Mouse (Mus musculus): Measurements from ENCODE around the gene Rap1b. TPM values are rescaled to one million over a fixed set of nuclear protein-coding genes. Genes with fewer than 3 reads are reported as not detected.

Gene Rap1b
- polyA plus RNA-seq, 1 experiment, result 178 TPM

DNA sequence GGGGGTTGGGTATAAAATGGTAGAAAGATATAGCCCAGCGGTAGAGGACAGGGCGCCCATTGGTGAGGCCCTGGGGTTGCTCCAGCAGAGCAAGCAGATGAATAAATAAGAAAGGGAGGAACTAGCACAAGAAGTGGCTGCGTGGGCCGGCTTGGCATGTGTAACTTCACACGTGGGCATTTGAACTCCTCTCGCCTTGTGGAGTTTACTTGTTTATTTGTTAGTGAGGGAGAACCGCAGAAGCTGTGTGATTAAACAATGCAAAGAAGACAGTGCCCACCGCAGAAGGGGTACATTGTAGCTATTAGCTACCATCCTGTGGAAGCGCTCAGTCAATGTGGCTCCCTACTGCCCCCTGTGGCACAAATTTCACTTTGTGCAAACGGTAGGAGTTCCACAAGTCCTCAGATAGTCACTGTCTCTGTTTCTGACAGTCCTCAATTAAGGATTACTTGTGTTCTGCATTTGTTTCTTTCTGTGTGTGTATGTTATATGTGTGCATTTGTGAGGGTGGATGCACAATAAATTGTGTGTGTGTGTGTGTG is 6.9 kb upstream of the Rap1b start:
- TF ChIP-seq POLR2A (IDR thresholded peaks at IDR 0.05; ENCODE audit: borderline replicate concordance, control insufficient read depth, low read depth, low read length), result no peak
- TF ChIP-seq CTCF (IDR thresholded peaks at IDR 0.05; ENCODE audit: control insufficient read depth, insufficient read depth, low read length), result 0 out of 2 replicates have a peak, but pooled peaks have one; percentile 19
- no peak overlapping the region for H3K4me3 ChIP-seq (replicated peaks; ENCODE audit: control insufficient read depth, low read depth, low read length)
- H3K27ac ChIP-seq (ENCODE audit: control insufficient read depth, insufficient read depth, low read depth, low read length, poor library complexity), result no peak overlapping the region
- no peaks in the 10 kb centered on the region; the same call in 1 of the 2 replicates for H3K4me1 ChIP-seq (ENCODE audit: control insufficient read depth, insufficient read depth, low read length)
- WGBS, result 91% methylated on average over 10 of the region's 10 CpGs

DNA sequence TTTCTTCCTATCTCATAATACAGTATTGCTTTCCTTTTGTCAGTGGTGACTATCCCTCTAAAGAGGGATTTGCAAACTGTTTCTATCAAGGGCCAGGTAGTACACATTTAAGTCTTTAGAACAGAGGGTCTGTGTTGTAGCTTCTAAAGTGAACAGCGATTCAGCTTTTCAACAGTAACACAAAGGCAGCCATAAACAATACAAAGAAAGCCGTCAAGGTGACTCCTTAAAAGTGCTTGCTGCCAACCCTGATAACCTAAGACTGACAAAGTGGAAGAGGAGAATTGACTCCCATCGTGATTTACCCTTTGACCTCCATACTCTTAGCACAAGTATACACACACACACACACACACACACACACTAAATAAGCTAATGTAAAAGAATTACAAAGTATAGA is 3.1 kb upstream of the Rap1b start:
- 80% methylated on average over 3 of the region's 3 CpGs for WGBS
- Histone ChIP-seq H3K4me1 (ENCODE audit: control insufficient read depth, insufficient read depth, low read length) (peaks cover 2% of the 10 kb centered on the region; the same call in 1 of the 2 replicates), H3K27ac (ENCODE audit: control insufficient read depth, insufficient read depth, low read depth, low read length, poor library complexity) (no peak overlapping the region), H3K4me3 (replicated peaks; ENCODE audit: control insufficient read depth, low read depth, low read length) (no peak overlapping the region)
- TF ChIP-seq CTCF (IDR thresholded peaks at IDR 0.05; ENCODE audit: control insufficient read depth, insufficient read depth, low read length) (no peak), POLR2A (IDR thresholded peaks at IDR 0.05; ENCODE audit: borderline replicate concordance, control insufficient read depth, low read depth, low read length) (no peak)

DNA sequence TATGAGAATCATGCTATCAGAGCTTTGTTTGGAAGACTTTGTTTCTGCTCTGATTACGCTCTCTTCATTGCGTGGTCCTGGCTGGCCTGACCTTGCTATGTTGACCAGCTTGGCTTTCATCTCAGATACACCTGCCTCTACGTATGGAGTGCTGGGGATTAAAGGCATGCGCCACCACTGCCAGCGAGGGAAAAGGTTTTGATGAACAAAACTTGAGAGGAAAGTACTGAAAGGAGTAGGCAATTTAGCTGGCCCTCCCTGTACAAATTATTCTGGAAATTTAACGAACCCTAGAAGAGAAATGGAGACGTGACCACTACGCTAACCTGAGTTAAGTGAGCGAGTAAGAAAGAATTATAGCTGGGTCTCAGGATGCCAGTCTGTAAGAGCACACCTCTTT is 961 bp upstream of the Rap1b start:
- WGBS, result 88% methylated on average over 9 of the region's 9 CpGs
- TF ChIP-seq CTCF (IDR thresholded peaks at IDR 0.05; ENCODE audit: control insufficient read depth, insufficient read depth, low read length), result no peak
- no peak for TF ChIP-seq POLR2A (IDR thresholded peaks at IDR 0.05; ENCODE audit: borderline replicate concordance, control insufficient read depth, low read depth, low read length)
- no peak overlapping the region for H3K4me3 ChIP-seq (replicated peaks; ENCODE audit: control insufficient read depth, low read depth, low read length)
- no peak overlapping the region for H3K27ac ChIP-seq (ENCODE audit: control insufficient read depth, insufficient read depth, low read depth, low read length, poor library complexity)
- H3K4me1 ChIP-seq (ENCODE audit: control insufficient read depth, insufficient read depth, low read length), result peaks cover 2% of the 10 kb centered on the region; the same call in 1 of the 2 replicates

DNA sequence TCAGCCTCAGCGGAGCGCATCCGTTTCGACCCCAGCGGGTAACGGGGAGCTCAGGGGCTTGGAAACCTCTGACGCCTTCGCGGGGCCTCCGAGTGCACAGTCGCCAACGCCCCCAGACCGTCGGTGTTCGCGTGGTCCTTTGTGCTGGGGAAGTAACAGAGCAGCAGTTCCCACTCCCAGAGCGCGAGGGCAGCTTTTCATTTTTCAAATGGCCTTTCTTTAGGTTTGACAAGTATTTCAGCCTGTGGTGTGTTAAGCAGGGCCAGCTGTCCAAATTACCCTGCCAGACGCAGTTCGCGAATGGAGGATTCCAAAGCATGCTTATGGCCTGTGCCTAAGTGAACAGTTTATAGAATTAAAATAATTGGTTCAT is 411 bp upstream of the Rap1b start:
- peak overlapping the region; percentile 75 for H3K4me3 ChIP-seq (replicated peaks; ENCODE audit: control insufficient read depth, low read depth, low read length)
- H3K4me1 ChIP-seq (ENCODE audit: control insufficient read depth, insufficient read depth, low read length), result peaks cover 2% of the 10 kb centered on the region; the same call in 1 of the 2 replicates
- 2% methylated on average over 21 of the region's 21 CpGs for WGBS
- H3K27ac ChIP-seq (ENCODE audit: control insufficient read depth, insufficient read depth, low read depth, low read length, poor library complexity), result peak overlapping the region; percentile 100
- TF ChIP-seq CTCF (IDR thresholded peaks at IDR 0.05; ENCODE audit: control insufficient read depth, insufficient read depth, low read length) (no peak; the same call in 1 of the 2 replicates), POLR2A (IDR thresholded peaks at IDR 0.05; ENCODE audit: borderline replicate concordance, control insufficient read depth, low read depth, low read length) (no peak)

GRCm38 (mm10) chr10:117844782-117845596 is 846 bp downstream of the Rap1b start:
- Histone ChIP-seq H3K4me1 (ENCODE audit: control insufficient read depth, insufficient read depth, low read length) (peaks cover 2% of the 10 kb centered on the region; the same call in 1 of the 2 replicates), H3K27ac (ENCODE audit: control insufficient read depth, insufficient read depth, low read depth, low read length, poor library complexity) (peak overlapping the region; percentile 100), H3K4me3 (replicated peaks; ENCODE audit: control insufficient read depth, low read depth, low read length) (peak overlapping the region; percentile 82)
- 1% methylated on average over 51 of the region's 52 CpGs for WGBS
- TF ChIP-seq POLR2A (IDR thresholded peaks at IDR 0.05; ENCODE audit: borderline replicate concordance, control insufficient read depth, low read depth, low read length) (no peak; the same call in 1 of the 2 replicates), CTCF (IDR thresholded peaks at IDR 0.05; ENCODE audit: control insufficient read depth, insufficient read depth, low read length) (no peak)

GRCm38 (mm10) chr10:117844279-117844678 is 1.6 kb downstream of the Rap1b start:
- Histone ChIP-seq H3K4me3 (replicated peaks; ENCODE audit: control insufficient read depth, low read depth, low read length) (peak overlapping the region; percentile 82), H3K4me1 (ENCODE audit: control insufficient read depth, insufficient read depth, low read length) (peaks cover 2% of the 10 kb centered on the region; the same call in 1 of the 2 replicates), H3K27ac (ENCODE audit: control insufficient read depth, insufficient read depth, low read depth, low read length, poor library complexity) (no peak overlapping the region)
- TF ChIP-seq CTCF (IDR thresholded peaks at IDR 0.05; ENCODE audit: control insufficient read depth, insufficient read depth, low read length), result no peak
- TF ChIP-seq POLR2A (IDR thresholded peaks at IDR 0.05; ENCODE audit: borderline replicate concordance, control insufficient read depth, low read depth, low read length), result no peak
- WGBS, result under 1% methylated on average over 5 of the region's 5 CpGs

DNA sequence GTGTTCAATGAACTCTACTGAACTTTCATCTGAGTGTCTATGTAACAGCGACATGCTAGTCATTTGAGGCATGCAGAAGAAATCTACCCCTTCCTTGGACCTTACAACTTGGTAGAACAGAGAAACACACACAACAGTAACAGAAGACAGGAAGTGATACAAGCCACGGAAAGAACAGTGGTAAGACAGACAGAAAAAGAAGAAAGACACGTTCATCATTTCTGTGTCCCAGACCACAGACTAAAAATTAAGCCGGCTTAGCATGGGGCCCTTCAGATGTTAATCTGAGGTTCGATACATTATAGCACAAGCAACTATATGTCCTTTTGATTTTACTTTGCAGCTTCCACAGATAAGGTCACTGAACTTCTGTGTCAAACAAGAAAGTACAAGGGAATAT is 2.1 kb downstream of the Rap1b start:
- Histone ChIP-seq H3K4me1 (ENCODE audit: control insufficient read depth, insufficient read depth, low read length) (peaks cover 2% of the 10 kb centered on the region; the same call in 1 of the 2 replicates), H3K27ac (ENCODE audit: control insufficient read depth, insufficient read depth, low read depth, low read length, poor library complexity) (no peak overlapping the region), H3K4me3 (replicated peaks; ENCODE audit: control insufficient read depth, low read depth, low read length) (peak overlapping the region; percentile 1)
- WGBS, result 4% methylated on average over 5 of the region's 5 CpGs
- TF ChIP-seq CTCF (IDR thresholded peaks at IDR 0.05; ENCODE audit: control insufficient read depth, insufficient read depth, low read length) (no peak), POLR2A (IDR thresholded peaks at IDR 0.05; ENCODE audit: borderline replicate concordance, control insufficient read depth, low read depth, low read length) (no peak)

DNA sequence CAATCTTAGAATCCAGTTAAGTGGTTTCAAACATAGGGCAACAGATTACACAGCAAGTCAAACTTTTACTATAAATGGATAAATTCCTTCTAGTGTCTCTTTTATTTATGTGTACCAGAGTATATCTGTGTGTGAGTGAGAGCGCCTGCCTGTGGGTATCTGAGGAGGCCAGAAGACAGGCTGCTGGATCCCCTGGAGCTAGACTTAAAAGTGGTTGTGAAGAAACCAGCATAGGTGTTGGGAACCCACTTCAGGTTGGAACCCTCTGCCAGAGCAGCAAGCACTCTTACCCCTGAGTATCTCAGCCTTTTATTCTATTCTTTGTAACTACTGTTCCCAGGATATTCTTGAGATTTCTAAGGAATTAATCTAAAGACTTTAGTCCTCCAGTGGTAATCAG is 4.1 kb downstream of the Rap1b start:
- WGBS, result 76% methylated on average over 1 of the region's 1 CpGs
- peaks cover 1% of the 10 kb centered on the region; the same call in 1 of the 2 replicates for H3K4me1 ChIP-seq (ENCODE audit: control insufficient read depth, insufficient read depth, low read length)

More for the DNA sequence above, 4.1 kb downstream of the Rap1b start:
- no peak overlapping the region for H3K4me3 ChIP-seq (replicated peaks; ENCODE audit: control insufficient read depth, low read depth, low read length)
- H3K27ac ChIP-seq (ENCODE audit: control insufficient read depth, insufficient read depth, low read depth, low read length, poor library complexity), result no peak overlapping the region
- TF ChIP-seq POLR2A (IDR thresholded peaks at IDR 0.05; ENCODE audit: borderline replicate concordance, control insufficient read depth, low read depth, low read length), result no peak
- no peak for TF ChIP-seq CTCF (IDR thresholded peaks at IDR 0.05; ENCODE audit: control insufficient read depth, insufficient read depth, low read length)
